Mouse (Mus musculus): ENCODE measurements at regions not wholly inside any gene's neighbourhood (a gene's known extent, or its start where the extent isn't known, plus 50 kb on each side); places are given as distances from the start of the nearest gene placed in this dataset.

GRCm38 (mm10) chr13:93564902-93565301, 65.3 kb upstream of the Jmy start:
- DNase-seq = no peak

DNA sequence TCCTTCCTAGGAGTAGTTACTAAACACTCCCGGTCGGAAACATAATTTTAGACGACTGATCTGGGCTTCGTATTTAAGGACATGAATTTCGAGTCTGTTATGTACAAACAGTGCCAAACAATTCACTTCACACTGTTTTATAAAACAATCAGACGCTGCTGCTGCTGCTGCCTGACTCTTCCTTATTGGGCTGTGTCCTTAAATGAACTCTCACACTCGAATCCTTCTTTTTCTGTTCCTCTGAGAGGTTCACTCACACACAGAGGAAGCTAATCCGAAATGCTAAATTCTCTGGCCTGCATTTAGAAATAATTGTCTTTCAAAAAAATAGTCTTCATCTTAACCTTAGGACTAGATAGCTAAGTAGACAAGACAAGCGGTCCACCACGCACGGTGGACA, 64.5 kb upstream of the Jmy start:
- no peak for DNase-seq

DNA sequence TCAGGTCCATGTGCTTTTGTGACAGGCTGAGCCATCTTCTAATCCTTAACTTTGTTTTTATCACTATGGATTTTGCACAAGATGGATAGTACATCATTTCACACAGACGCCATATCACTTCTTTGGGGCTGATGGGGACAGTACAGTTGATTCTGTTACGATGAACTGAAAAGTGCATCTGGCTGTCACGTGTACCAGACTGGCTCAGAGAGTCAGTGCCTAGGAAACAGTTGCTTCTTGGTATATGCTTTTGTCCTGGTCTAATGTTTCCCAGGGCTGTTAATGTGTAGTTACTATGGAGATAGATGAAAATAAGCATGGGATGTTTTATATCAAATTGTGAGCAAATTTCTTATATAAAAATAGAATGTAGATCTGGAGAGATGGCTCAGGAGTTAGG, 60.7 kb upstream of the Jmy start:
- DNase-seq = no peak

DNA sequence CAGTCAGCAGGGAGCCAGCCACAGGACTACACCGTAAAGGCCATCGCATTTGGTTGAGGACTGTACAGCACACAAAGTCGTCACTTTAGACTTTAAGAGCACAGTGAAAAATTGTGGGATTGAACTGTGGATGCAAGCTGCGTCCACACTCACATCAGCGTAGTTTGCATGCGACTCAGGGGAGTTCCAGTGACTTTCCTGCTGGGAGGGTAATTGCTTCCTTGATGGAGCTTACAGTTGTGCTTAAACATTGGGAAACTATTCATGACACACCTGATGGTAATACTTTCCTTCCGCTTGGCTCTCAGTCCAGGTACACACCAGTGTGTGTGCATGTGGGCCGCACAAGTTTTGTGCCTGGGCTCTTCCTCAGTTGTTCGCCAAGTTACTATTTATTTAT, 59.0 kb upstream of the Jmy start:
- no peak for DNase-seq

- DNase-seq = no peak
Observed at GRCm38 (mm10) chr13:93556119-93556518, 56.5 kb upstream of the Jmy start.

- DNase-seq = no peak
Observed at GRCm38 (mm10) chr13:93554901-93555300, 55.3 kb upstream of the Jmy start.

DNA sequence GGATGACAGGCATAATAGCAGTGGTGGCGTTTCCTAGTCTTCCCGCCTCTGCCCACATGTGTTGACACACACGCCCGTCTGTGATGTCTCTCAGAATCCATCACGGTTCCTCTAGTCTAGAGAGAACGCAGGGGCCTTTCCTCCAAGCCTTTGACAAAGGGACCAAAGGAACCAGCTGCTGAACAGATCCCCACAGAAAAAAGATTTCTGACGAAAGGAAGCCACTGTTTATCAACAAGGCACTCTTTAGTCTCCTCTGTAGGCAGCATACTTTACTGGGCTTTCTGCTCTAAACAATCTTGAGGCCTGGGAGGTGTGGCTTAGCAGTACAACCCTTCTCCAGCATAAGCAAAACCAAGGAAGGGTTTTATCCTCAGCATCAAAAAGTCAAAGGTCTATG, 54.3 kb upstream of the Jmy start:
- DNase-seq = no peak

GRCm38 (mm10) chr13:93553271-93553670, 53.7 kb upstream of the Jmy start:
- peak; percentile 10 for DNase-seq

- DNase-seq = no peak
Observed at GRCm38 (mm10) chr13:93550311-93550710, 50.7 kb upstream of the Jmy start.

Data from adrenal gland, postnatal 14 days (tissue).